Mouse (Mus musculus) ES-E14 (cell line): Measurements from ENCODE around the gene Trappc6b.

Source experiments
- CHD2 ChIP-seq: IDR thresholded peaks from 2 replicates; pipeline ENCODE4 v1.6.1; 2014; ENCODE audit warnings: mild to moderate bottlenecking, low read depth, low read length, inconsistent platforms
- ZC3H11A ChIP-seq: IDR thresholded peaks from 2 replicates; pipeline ENCODE4 v1.6.1; 2012; ENCODE audit warnings: low read depth, mild to moderate bottlenecking, inconsistent platforms, low read length, borderline replicate concordance
- ZNF384 ChIP-seq: IDR thresholded peaks from 2 replicates; pipeline ENCODE4 v1.6.1; 2012; ENCODE audit warnings: low read depth, low read length, inconsistent platforms

GRCm38 (mm10) chr12:59084446-59084845 is 23.2 kb upstream of the Trappc6b start:
- no peak for TF ChIP-seq ZC3H11A
- no peak for TF ChIP-seq CHD2
- no peak for TF ChIP-seq ZNF384
